Mouse (Mus musculus) embryo, embryonic 9.5 days (tissue): ENCODE results near the gene Ints7.

Experiments
- DNase-seq: peaks from one replicate; pipeline ENCODE4 v3.0.0-alpha.2; 2017; ENCODE audit errors: extremely low spot score

Gene Ints7

DNA sequence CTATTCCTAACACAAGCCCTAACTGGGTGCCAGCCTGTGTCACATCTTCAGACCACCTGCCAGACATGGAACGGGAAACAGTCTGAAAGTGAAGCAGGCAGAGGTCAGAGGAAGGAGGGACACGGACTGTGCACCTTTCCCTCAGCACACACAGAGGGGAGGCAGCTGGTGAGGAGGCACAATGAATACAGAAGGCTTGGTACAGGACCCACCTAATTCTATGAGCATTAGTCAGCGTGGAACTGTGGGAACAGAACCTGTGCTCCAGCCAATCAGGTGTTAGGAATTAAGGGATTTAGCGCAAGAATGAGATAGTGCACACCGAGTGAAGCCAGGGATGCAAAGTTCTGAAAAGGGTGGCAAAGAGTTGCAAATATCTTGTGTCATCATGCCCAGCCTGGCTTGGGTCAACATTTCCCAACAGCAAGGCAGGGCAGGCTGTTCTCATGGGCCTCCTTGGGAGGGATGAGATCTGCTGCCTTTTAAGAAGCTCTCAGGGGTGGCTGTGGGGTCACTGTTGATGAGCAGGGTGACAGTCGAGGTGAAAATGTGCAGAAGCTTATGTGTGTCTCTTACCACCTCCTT lies 57.2 kb downstream of the Ints7 start:
- no peak for DNase-seq

DNA sequence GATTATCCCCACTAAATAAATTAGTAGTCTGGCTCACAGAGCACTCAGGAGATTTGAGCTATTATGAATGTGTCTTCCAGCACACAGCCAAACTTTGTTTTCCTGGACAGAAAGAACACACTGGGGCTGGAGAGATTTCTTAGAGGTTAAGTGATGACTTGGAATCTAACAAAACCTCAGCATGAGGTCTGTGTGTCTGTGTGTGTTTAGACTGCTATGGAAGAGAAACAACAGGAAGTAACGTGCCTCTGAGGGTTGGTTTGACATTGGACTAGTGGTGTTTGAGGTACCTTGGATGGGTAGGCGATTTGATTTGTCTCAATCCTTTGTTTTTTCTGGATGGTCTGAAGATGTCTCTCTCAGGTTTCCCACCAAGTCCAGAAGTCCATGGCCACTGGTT lies 58.7 kb downstream of the Ints7 start:
- no peak for DNase-seq

DNA sequence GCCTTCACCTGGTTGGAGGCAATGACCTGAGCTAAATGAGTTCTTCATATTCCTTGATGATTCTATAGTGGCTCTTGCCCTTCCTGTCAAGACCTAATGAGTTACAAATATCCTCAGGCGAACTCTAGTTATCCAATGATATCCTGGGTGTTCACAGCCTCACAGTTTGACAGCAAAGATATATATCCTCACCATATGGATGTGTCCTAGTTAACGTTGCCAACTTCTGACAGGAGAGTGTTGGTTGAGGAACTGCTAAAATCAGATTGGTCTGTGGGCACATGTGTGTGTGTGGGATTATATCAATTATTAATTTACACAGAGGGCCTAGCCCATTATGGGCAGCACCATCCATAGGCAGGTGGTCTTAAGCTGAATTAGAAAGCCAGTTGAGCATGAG lies 63.0 kb downstream of the Ints7 start:
- no peak for DNase-seq

DNA sequence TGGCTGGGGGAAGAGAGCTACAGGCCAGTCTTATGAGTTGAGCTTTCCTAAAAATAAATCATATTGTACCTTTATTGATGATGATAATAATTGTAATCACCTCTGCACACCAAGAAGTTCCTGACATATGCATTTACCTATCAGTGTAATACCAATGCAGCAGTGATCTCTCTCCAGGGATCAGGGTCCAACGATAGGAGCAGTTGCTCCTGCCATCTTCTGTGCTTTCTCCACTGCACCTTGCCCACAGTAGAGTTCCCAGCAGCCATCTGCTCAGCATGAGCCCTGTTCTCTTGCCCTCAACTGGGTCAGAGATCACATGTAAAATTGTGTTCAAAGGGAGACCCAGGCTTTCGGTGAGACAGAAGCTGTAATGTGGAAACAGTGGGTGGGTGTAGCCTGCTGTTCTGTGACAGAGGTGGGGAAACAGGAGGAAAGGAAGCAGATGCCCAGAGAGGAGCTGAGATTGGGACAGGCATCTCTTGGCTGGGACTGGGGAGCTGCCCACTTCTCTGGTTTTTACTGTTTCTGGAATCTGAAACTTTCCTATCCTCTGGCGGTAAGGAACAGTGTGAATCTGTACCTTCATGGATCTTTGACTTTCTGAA lies 63.9 kb downstream of the Ints7 start:
- DNase-seq, result no peak

DNA sequence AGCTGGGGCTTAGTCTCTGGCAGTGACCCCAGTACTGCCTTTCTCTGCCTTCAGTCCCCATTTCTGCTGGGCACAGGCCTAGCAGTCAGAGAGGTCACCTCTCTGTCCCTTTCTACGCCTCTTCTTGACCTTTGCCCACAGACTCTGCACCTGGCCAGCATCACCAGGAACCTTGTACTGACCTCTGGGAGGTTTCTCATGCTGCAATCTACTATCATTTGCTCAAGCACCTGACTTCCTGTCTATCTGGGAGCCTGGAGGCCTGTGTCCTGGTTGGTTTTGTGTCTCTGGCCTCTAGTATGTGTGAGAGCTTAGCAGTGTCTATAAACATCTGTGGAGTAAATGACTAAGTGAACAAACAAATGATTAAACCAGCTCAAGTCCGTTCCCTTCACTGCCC lies 64.7 kb downstream of the Ints7 start:
- DNase-seq, result no peak

DNA sequence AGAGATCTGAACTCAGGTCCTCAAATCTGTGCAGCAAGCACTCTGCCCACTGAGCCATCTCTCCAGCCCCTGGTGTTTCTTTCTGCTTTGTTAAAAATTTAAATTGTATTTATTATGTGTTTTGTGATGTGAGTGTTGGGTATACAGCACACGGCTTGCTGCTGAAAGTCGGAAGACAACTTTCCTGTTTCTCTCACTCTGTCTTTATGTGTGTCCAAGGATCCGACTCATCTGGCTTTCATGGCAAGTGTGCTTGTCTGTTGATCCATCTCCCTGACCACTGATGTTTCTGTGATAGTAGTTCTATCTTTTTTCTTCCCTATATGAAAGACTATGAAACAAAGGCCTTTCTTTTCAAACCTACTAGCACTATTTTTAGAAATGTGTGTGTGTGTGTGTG lies 65.4 kb downstream of the Ints7 start:
- no peak for DNase-seq

DNA sequence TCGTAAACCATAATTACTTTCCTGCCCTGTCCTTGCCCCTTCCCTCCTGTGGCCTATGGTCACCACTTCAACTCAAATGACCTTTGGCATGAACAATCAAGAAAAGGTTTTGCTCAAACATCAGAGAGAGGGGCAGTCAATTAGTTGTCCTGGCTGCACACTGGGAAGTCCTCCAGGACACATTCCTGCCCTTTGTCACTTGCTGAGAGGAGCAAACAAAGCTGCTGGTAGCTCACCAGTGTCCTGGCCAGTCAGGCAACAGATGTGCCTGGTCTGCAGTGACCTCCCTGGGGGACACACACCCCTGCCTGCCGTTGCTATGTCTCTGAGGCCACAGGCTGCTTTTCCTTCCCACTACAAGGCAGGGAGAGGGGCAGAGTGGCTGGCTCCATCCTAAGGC lies 66.0 kb downstream of the Ints7 start:
- peak; percentile 63 for DNase-seq

DNA sequence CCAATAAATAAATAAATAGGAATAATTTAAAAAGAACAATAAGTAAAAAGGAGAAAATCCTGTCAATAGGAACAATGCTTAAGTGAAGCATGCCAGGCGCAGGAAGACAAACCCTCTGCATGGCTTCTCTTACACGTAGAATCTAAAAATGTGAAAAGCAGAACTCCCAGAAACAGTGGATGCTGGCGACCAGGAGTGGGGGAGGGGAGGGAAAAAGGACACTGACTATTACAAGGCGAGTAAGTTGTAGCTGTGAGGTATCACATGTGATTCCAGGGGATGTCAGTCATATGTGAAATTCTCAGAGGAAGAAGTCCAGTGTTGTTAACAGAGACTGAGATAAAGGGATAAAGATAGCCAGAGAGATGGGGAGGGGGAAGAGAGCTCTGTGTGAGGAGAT lies 67.5 kb downstream of the Ints7 start:
- no peak for DNase-seq

DNA sequence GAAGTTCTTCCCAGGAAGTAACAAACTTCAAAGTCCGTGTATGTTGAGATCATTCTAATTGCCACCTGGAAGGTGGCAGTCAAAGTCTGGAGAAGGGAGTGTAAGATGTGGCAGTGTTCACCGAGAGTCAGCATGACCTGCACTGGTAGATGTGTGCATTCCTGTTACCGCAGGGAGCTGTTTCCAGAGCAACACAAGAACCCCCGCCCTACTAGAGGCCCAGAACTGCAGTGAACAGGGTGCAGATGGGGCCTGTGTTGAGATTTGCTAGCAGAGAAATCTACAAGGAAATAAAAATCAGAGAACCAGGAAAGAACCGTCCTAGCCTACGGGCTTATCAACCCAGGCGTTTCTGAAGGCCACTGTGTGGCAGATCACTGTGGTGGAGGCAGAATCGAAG lies 70.5 kb downstream of the Ints7 start:
- DNase-seq, result no peak

DNA sequence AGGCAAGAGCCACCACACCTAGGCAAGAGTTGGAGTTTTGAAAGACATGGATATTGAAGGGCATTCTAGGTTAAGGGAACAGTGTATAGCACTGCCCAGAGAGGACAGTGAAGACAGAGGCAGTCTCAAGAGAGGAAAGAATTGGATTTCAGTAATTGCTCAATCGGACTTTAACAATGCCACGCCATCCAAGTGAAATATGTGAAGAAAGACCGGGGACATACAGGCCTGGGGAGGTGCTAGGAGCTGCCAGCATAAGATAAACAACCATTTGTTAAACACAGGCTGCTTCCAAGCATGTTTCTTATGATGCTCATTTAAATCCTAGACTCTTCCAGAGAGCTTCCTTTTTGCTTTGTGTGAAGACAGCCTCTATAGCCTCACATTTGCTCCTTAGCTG lies 72.2 kb downstream of the Ints7 start:
- no peak for DNase-seq

DNA sequence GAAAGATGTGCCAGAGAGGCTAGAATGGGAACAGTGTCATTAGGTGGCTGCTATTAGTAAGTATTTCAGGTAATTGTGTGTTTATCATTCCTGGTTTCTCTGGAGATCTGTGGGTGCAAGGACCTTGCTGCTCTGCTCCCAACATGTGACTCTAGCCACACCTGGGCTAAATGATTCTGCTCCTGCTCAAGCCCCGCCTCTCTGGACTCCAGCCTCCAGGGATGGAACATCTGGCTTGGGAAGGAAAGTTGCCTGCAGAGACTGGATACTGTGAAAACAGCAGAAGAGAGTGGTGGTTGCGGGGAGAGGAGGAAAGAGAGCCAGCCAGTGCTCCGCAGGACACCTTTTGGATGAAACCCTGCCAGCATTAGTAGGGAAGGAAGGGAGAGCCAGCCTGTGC lies 84.0 kb downstream of the Ints7 start:
- no peak for DNase-seq

DNA sequence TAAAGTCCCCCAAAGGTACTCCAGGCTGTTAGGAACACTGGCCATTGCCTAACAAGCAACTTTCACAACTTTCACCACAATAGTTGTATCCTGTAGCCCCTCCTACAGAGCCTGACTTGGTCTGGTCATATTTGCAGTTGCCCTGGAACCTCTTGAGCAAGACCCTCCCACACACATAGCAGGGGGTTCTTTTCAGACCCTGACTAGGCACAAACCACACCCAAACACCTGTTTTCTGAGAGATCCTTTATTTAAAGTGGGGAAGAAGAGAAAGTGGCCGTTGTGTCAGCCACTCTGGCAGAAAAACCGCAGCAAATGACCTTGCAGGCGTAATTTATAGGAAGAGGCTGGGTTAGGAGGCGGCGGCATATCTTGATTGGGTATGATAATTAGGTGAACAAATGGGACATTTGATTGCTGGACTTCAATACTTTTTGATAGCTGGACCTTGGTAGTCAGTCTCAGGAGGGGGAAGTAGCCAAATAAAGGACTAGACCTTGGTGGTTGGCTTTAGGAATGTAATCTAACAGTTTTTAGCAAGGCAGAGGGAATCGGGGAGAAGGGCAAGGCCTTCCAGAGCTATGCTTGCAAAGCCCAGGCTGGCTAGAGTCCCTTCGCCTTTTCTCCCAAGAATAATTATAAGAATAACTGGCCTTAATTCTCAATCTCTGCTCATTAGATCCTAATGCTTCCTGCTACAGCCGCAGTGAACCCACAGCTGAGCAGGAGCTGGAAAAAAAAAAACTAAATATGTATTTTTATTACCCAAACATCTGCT lies 85.8 kb downstream of the Ints7 start:
- no peak for DNase-seq

DNA sequence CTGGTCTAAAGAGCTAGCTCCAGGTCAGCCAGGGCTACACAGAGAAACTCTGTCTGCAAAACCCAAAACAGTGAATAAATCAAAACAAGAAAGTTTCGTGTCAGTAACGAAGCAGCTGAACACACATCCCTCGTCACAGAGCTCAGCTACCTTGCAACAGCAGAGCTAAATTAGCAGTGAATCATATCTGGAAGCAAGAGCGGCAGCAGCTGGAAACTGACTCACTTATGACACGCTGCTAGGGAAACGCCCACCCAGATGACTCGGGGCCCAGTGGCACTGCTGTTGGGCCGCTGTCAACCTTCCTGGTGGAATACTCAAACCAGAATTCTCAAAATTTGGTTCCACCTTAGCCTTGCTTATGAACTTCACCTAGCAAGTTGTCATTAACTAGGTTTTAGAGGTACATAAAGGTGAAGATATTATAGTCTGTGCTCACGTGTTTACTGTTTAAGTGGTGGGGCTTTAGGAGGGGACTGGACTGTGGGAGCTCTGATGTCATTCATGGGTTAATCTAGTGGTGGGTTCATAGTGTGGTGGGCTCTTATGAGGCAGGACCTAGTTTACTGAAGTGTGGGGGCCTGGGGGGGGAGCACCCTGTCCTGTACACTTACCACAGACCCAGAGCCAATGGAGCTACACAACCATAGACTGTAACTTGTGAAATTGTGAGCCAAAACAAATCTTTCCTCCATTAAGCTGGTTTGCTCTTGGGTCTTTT lies 86.9 kb downstream of the Ints7 start:
- DNase-seq, result no peak

DNA sequence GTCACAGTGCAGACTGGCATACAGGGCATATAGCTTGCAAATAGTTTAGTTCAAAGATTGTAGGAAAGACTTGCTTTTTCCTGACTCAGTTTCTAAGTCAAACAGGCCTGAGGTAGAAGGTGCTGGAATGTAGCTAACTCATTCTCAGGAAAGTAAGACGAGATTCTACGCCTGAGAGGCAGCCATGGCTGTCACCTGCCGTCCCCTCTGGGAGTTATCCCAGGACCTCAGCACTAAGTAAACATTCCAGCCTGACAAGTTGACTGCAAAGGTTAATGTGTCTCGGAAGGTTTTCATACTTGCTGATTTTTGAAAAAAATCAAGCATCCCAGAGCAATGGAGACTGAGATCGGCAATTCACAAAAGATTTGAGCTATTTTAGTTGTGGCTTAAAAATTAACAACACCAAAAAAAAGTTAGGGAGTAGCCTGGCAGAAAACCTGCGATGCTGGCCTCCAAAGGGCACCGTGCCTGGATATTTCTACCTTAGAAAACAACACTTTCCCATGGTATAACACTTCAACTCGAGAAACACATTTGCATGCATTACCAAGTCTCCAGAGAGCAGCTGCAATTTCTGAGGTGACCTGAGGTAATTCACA lies 87.6 kb downstream of the Ints7 start:
- DNase-seq, result no peak

DNA sequence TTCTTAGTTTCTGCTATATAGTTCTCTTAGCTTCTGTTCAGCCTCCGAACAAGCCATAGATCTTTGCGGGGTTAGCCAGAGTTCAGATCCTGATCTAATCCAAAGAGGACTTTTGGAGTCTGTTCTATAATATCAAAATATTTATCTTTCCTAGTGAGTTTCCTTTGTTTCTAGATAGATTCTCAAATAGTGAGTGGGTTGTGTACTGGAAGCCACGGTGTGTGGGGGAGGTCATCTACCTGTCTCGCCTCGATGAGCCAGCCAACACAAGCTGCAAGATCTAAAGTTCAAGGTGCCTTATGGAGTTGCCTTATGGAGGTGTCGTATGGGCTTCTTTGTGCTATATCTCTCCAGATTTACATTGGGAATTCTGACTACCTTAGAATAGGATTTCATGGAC lies 88.2 kb downstream of the Ints7 start:
- no peak for DNase-seq

DNA sequence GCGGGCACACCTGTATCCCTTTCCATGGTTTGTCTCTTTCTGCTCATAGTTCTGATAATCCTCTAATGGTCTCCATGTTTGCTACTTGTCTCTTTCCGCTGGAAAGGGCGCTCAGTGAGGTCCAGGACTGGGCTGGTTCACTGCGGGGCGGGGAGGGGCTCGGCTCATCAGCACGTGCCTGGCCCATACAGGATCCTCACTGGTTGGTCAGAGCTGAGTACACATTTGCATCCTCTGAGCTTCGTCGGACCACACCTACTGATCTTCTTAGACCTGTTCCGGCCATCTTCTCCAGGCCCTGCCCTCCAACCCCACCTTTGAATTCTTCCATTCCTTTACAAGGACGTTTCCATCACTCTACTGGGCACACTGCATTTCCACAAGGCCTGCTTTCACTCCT lies 90.9 kb downstream of the Ints7 start:
- DNase-seq, result no peak

DNA sequence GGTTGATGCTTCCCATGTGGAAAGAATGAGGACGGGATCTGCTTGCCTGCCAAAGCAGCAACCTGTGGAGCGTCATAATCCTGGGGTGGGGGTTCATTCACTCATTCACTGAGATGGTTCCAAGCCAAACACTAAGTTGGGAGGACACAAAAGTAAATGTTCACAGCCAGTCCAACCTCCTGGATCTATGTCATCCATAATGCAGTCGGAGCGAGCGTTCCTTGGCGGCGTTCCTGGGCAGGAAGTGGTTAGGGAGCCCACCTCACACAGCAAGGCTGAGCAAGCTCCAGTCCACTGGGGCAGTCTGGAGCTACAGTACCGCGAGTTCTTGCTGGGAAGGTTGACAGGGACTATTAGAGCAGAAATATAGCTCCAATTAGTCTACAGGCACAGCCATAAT lies 92.6 kb downstream of the Ints7 start:
- DNase-seq, result no peak
